Mouse (Mus musculus) MEL (cell line): ENCODE data around the gene B4galt1.

Experiments
- CTCF ChIP-seq, 3 experiments: IDR thresholded peaks in 2 of 3; conservative IDR thresholded peaks in 1 of 3; 2 replicates each; pipeline ENCODE4 v1.5.1; 2011 to 2012; ENCODE audit warnings: low read length in 3 of 3, low read depth in 2 of 3, mild to moderate bottlenecking in 2 of 3, improper control_type of control experiment in 1 of 3, inconsistent platforms in 1 of 3, mixed read lengths in 1 of 3, moderate library complexity in 1 of 3; ENCODE audit not compliant: control insufficient read depth in 1 of 3, insufficient read depth in 1 of 3, poor library complexity in 1 of 3, severe bottlenecking in 1 of 3
- ETS1 ChIP-seq: IDR thresholded peaks from 2 replicates; pipeline ENCODE4 v1.6.1; 2012; ENCODE audit warnings: low read depth, mild to moderate bottlenecking, inconsistent platforms, low read length, improper control_type of control experiment, moderate library complexity
- MAFK ChIP-seq: IDR thresholded peaks from 2 replicates; pipeline ENCODE4 v1.6.1; 2011; ENCODE audit warnings: low read depth, mild to moderate bottlenecking, low read length, improper control_type of control experiment, borderline replicate concordance
- MXI1 ChIP-seq: IDR thresholded peaks from 2 replicates; pipeline ENCODE4 v1.6.1; 2011; ENCODE audit warnings: mild to moderate bottlenecking, low read depth, low read length, improper control_type of control experiment
- POLR2A ChIP-seq, 2 experiments: IDR thresholded peaks; 2 replicates each; pipeline ENCODE4 v1.6.1; 2011 to 2012; ENCODE audit warnings: low read length in 2 of 2, mild to moderate bottlenecking in 2 of 2, control low read depth in 1 of 2, improper control_type of control experiment in 1 of 2, low read depth in 1 of 2, moderate library complexity in 1 of 2; ENCODE audit not compliant: control insufficient read depth in 1 of 2, insufficient read depth in 1 of 2, poor library complexity in 1 of 2
- TAL1 ChIP-seq: IDR thresholded peaks from 2 replicates; pipeline ENCODE4 v1.6.1; 2012; ENCODE audit warnings: mild to moderate bottlenecking, inconsistent platforms, low read length, moderate library complexity, mixed read lengths
- ZC3H11A ChIP-seq: IDR thresholded peaks from 2 replicates; pipeline ENCODE4 v1.6.1; 2012; ENCODE audit warnings: low read depth, mild to moderate bottlenecking, inconsistent platforms, low read length, improper control_type of control experiment

DNA sequence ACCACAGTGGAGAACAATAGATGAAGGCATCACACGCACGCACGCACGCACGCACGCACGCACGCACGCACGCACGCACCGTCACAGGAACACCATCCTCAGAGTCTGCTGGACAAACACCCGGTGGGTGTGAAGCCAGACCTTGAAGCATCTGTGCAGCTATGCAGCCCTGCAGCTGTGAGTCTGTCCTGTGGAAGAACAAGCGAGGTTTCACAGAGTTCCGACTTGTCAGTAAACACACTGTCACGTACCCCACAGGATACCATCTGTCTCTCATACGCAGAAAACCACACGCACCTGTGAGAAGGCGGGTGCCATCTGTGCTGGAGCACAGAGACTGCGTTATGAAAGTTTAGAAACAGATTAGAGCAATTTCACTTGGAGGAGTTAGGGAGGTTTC, 22.0 kb upstream of the B4galt1 start:
- TF ChIP-seq POLR2A (IDR thresholded peaks at IDR 0.05; ENCODE audit: control insufficient read depth in 1 of 2, insufficient read depth in 1 of 2, low read depth in 1 of 2, low read length in 2 of 2, poor library complexity in 1 of 2) (no peak), MAFK (no peak), TAL1 (no peak), ETS1 (no peak), MXI1 (no peak), ZC3H11A (no peak), CTCF (IDR thresholded peaks at IDR 0.05 in 2 of 3, conservative IDR thresholded peaks at IDR 0.05 in 1 of 3; ENCODE audit: control insufficient read depth in 1 of 3, insufficient read depth in 1 of 3, low read depth in 2 of 3, low read length in 3 of 3, poor library complexity in 1 of 3, severe bottlenecking in 1 of 3) (no peak)
